Mouse (Mus musculus) testis, adult 2 months (tissue): ENCODE results near the gene Casq2. TPM values are rescaled to one million over a fixed set of nuclear protein-coding genes. Genes with fewer than 3 reads are reported as not detected.

Experiments
- H3K27ac ChIP-seq: fragments of 200-500 bp; 2 replicates; pipeline ENCODE4 v1.5.1; 2012; ENCODE audit warnings: low read depth, low read length; ENCODE audit not compliant: control insufficient read depth, insufficient read depth
- H3K27me3 ChIP-seq: fragments of 200-500 bp; 2 replicates; pipeline ENCODE4 v1.6.1; 2012; ENCODE audit warnings: mild to moderate bottlenecking, low read length, moderate library complexity; ENCODE audit not compliant: control insufficient read depth, insufficient read depth
- H3K36me3 ChIP-seq: fragments of 200-500 bp; 2 replicates; pipeline ENCODE4 v1.6.1; 2012; ENCODE audit warnings: mild to moderate bottlenecking, low read length; ENCODE audit not compliant: control insufficient read depth, insufficient read depth
- H3K4me1 ChIP-seq: fragments of 200-500 bp; 2 replicates; pipeline ENCODE4 v1.6.1; 2012; ENCODE audit warnings: low read length; ENCODE audit not compliant: control insufficient read depth, insufficient read depth
- H3K4me3 ChIP-seq: fragments of 200-500 bp; 2 replicates; pipeline ENCODE4 v1.5.1; 2012; ENCODE audit warnings: low read depth, mild to moderate bottlenecking, low read length, moderate library complexity, mixed read lengths; ENCODE audit not compliant: control insufficient read depth
- CTCF ChIP-seq: fragments of 200-500 bp; IDR thresholded peaks from 2 replicates; pipeline ENCODE4 v1.5.1; 2012; ENCODE audit warnings: low read depth, mild to moderate bottlenecking, inconsistent platforms, low read length, moderate library complexity; ENCODE audit not compliant: control insufficient read depth, insufficient read depth, insufficient replicate concordance
- POLR2A ChIP-seq: fragments of 200-500 bp; IDR thresholded peaks from 2 replicates; pipeline ENCODE4 v1.6.1; 2012; ENCODE audit warnings: low read depth, mild to moderate bottlenecking, inconsistent platforms, low read length, moderate library complexity; ENCODE audit not compliant: control insufficient read depth
- polyA plus RNA-seq: library from polyadenylated mRNA; depleted of rRNA; stranded (reverse); fragments of >200 nt; gene quantifications from 2 replicates; pipeline ENCODE4 v1.2.3, GENCODE M21; 2012

The Casq2 gene
- polyA plus RNA-seq, 1 experiment, result 2.5 TPM

- Histone ChIP-seq H3K4me3 (no peak overlapping the region), H3K27ac (no peak overlapping the region), H3K36me3 (no peaks in the 10 kb centered on the region), H3K4me1 (no peaks in the 10 kb centered on the region), H3K27me3 (no peaks in the 10 kb centered on the region)
- TF ChIP-seq POLR2A (no peak), CTCF (no peak)
These were observed 49.3 kb downstream of the Casq2 start for GRCm38 (mm10) chr3:102135389-102136113.

- Histone ChIP-seq H3K27ac (no peak overlapping the region), H3K4me1 (no peaks in the 10 kb centered on the region), H3K27me3 (no peaks in the 10 kb centered on the region), H3K4me3 (no peak overlapping the region), H3K36me3 (no peaks in the 10 kb centered on the region)
- no peak for TF ChIP-seq CTCF
- no peak for TF ChIP-seq POLR2A
These were observed 50.9 kb downstream of the Casq2 start for GRCm38 (mm10) chr3:102137158-102137557.

- TF ChIP-seq CTCF (no peak), POLR2A (no peak)
- no peaks in the 10 kb centered on the region for H3K36me3 ChIP-seq
- no peak overlapping the region for H3K27ac ChIP-seq
- H3K4me3 ChIP-seq, result no peak overlapping the region
- no peaks in the 10 kb centered on the region for H3K4me1 ChIP-seq
- H3K27me3 ChIP-seq, result no peaks in the 10 kb centered on the region
These were observed 52.7 kb downstream of the Casq2 start for GRCm38 (mm10) chr3:102138899-102139298.

- H3K4me3 ChIP-seq, result no peak overlapping the region
- TF ChIP-seq POLR2A (no peak), CTCF (no peak)
- H3K27ac ChIP-seq, result no peak overlapping the region
- no peaks in the 10 kb centered on the region for H3K4me1 ChIP-seq
- no peaks in the 10 kb centered on the region for H3K27me3 ChIP-seq
- H3K36me3 ChIP-seq, result no peaks in the 10 kb centered on the region
These were observed 54.4 kb downstream of the Casq2 start for GRCm38 (mm10) chr3:102140606-102141005.

- Histone ChIP-seq H3K4me3 (no peak overlapping the region), H3K27ac (no peak overlapping the region), H3K36me3 (no peaks in the 10 kb centered on the region), H3K4me1 (no peaks in the 10 kb centered on the region), H3K27me3 (no peaks in the 10 kb centered on the region)
- no peak for TF ChIP-seq CTCF
- TF ChIP-seq POLR2A, result no peak
These were observed 55.2 kb downstream of the Casq2 start for GRCm38 (mm10) chr3:102141451-102141850.

- no peak overlapping the region for H3K27ac ChIP-seq
- no peaks in the 10 kb centered on the region for H3K36me3 ChIP-seq
- H3K27me3 ChIP-seq, result no peaks in the 10 kb centered on the region
These were observed 55.7 kb downstream of the Casq2 start for GRCm38 (mm10) chr3:102141893-102142292.

GRCm38 (mm10) chr3:102142947-102143346, 56.7 kb downstream of the Casq2 start:
- no peaks in the 10 kb centered on the region for H3K27me3 ChIP-seq
- H3K4me1 ChIP-seq, result no peaks in the 10 kb centered on the region
- H3K4me3 ChIP-seq, result no peak overlapping the region
- TF ChIP-seq POLR2A (no peak), CTCF (no peak)
- H3K36me3 ChIP-seq, result no peaks in the 10 kb centered on the region
- H3K27ac ChIP-seq, result no peak overlapping the region

More at GRCm38 (mm10) chr3:102141893-102142292, 55.7 kb downstream of the Casq2 start:
- no peaks in the 10 kb centered on the region for H3K4me1 ChIP-seq
- TF ChIP-seq POLR2A, result no peak
- TF ChIP-seq CTCF, result no peak
- no peak overlapping the region for H3K4me3 ChIP-seq

GRCm38 (mm10) chr3:102143536-102143935, 57.3 kb downstream of the Casq2 start:
- no peaks in the 10 kb centered on the region for H3K27me3 ChIP-seq
- H3K27ac ChIP-seq, result no peak overlapping the region
- H3K36me3 ChIP-seq, result no peaks in the 10 kb centered on the region
- TF ChIP-seq POLR2A (no peak), CTCF (no peak)
- H3K4me1 ChIP-seq, result no peaks in the 10 kb centered on the region
- H3K4me3 ChIP-seq, result no peak overlapping the region
